Mouse (Mus musculus) limb, embryonic 13.5 days (tissue): ENCODE measurements around the gene Rhbdd2. TPM values are rescaled to one million over a fixed set of nuclear protein-coding genes. Genes with fewer than 3 reads are reported as not detected.

Source experiments
- ATAC-seq: fragments of 200-750 bp; cut with Nextera tagmentation; 2 replicates; pipeline ENCODE4 v1.8.0; 2017; ENCODE audit warnings: low read depth, moderate number of reproducible peaks, moderate TSS enrichment; ENCODE audit not compliant: low FRiP score
- H3K27ac ChIP-seq: fragments of 300-500 bp; sonication (generic); 2 replicates; pipeline ENCODE4 v1.5.1; 2015; ENCODE audit warnings: inconsistent platforms, mild to moderate bottlenecking, moderate library complexity
- H3K27me3 ChIP-seq: fragments of 300-500 bp; sonication (generic); 2 replicates; pipeline ENCODE4 v1.6.1; 2015; ENCODE audit warnings: mild to moderate bottlenecking, inconsistent platforms
- H3K36me3 ChIP-seq: fragments of 300-500 bp; sonication (generic); 2 replicates; pipeline ENCODE4 v1.6.1; 2015; ENCODE audit warnings: inconsistent platforms, mild to moderate bottlenecking, moderate library complexity
- H3K4me1 ChIP-seq: fragments of 300-500 bp; sonication (generic); 2 replicates; pipeline ENCODE4 v1.6.1; 2015; ENCODE audit warnings: inconsistent platforms
- H3K4me2 ChIP-seq: fragments of 300-500 bp; sonication (generic); replicated peaks from 2 replicates; pipeline ENCODE4 v1.6.1; 2015; ENCODE audit warnings: inconsistent platforms, mild to moderate bottlenecking, moderate library complexity
- H3K4me3 ChIP-seq: fragments of 300-500 bp; sonication (generic); 2 replicates; pipeline ENCODE4 v1.5.1; 2015; ENCODE audit warnings: moderate library complexity, mild to moderate bottlenecking, inconsistent platforms
- H3K9ac ChIP-seq: fragments of 300-500 bp; sonication (generic); 2 replicates; pipeline ENCODE4 v1.6.1; 2015; ENCODE audit warnings: mild to moderate bottlenecking, inconsistent platforms
- H3K9me3 ChIP-seq: fragments of 300-500 bp; sonication (generic); 2 replicates; pipeline ENCODE4 v1.6.1; 2016; ENCODE audit warnings: inconsistent platforms
- WGBS: fragments of 180-500 bp; shearing (Covaris S2); methylation state at CpG from one replicate; pipeline ENCODE4 v1.1.7; 2015; 5-methylcytosine and 5-hydroxymethylcytosine counted together
- polyA plus RNA-seq: library from polyadenylated mRNA; unstranded; fragments of >200 nt; fragmentation: Nextera tagmentation; extraction: Ambion mirVana; gene quantifications from 2 replicates; pipeline ENCODE4 v1.2.1, GENCODE M21; 2015

The Rhbdd2 gene
- polyA plus RNA-seq, 1 experiment from 2014 or later: 43.1 TPM

- Histone ChIP-seq H3K4me3 (no peak overlapping the region), H3K36me3 (no peaks in the 10 kb centered on the region), H3K4me2 (no peak overlapping the region), H3K4me1 (peaks cover 10% of the 10 kb centered on the region), H3K27ac (no peak overlapping the region), H3K27me3 (no peaks in the 10 kb centered on the region), H3K9ac (no peak overlapping the region), H3K9me3 (no peaks in the 10 kb centered on the region)
- 47% methylated on average over 10 of the region's 10 CpGs for WGBS
- no peak for ATAC-seq
Observed at GRCm38 (mm10) chr5:135628916-135629315, 3.5 kb upstream of the Rhbdd2 start.

DNA sequence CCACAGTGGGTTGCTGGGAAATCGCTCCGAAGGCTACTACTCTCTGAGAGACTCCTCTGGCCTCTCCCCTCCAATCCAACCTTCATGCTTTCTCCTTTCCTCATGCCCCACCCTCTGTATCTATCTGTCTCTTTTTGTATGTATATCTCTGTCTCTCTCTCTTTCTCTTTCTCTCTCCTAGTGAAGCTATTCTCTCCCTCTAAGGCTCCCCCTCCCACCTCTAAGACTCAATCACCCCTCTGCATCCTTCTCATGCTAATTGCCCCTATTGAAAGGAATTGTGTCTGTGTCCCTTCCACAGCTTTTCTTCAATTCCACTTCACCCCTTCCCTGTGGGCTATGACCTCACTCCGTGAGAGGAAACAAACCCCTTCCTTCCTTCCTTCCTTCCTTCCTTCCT, 3.0 kb upstream of the Rhbdd2 start:
- no peak for ATAC-seq
- Histone ChIP-seq H3K27me3 (no peaks in the 10 kb centered on the region), H3K9me3 (no peaks in the 10 kb centered on the region), H3K4me2 (no peak overlapping the region), H3K27ac (no peak overlapping the region), H3K36me3 (no peaks in the 10 kb centered on the region), H3K4me1 (peaks cover 12% of the 10 kb centered on the region), H3K4me3 (no peak overlapping the region), H3K9ac (no peak overlapping the region)
- 82% methylated on average over 3 of the region's 3 CpGs for WGBS

- Histone ChIP-seq H3K9me3 (no peaks in the 10 kb centered on the region), H3K4me1 (peaks cover 12% of the 10 kb centered on the region), H3K27me3 (no peaks in the 10 kb centered on the region), H3K4me3 (no peak overlapping the region), H3K27ac (no peak overlapping the region), H3K4me2 (no peak overlapping the region), H3K9ac (no peak overlapping the region), H3K36me3 (peaks cover 7% of the 10 kb centered on the region)
- ATAC-seq: no peak
- 34% methylated on average over 3 of the region's 3 CpGs for WGBS
Observed at GRCm38 (mm10) chr5:135630598-135630997, 1.8 kb upstream of the Rhbdd2 start.

DNA sequence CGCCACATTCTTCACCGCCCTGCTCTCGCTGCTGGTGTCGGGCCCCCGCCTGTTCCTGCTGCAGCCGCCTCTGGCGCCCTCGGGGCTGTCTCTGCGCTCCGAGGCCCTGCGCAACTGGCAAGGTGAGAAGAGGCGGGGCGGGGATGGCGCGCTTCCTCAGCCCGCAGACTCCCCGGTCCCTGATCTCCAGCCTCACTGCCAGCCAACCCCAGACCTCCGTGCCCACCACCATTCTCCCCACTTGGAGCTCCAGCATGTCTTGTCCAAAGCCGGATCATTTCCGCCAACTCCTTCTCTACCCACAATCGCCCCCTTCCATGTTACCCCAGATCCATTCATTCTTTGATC, 353 bp downstream of the Rhbdd2 start:
- Histone ChIP-seq H3K4me2 (peak overlapping the region; percentile 75), H3K27me3 (no peaks in the 10 kb centered on the region), H3K4me3 (peak overlapping the region; percentile 84), H3K9me3 (no peaks in the 10 kb centered on the region), H3K9ac (peak overlapping the region; percentile 83), H3K36me3 (peaks cover 28% of the 10 kb centered on the region), H3K4me1 (peaks cover 12% of the 10 kb centered on the region), H3K27ac (peak overlapping the region; percentile 69; the same call in 1 of the 2 replicates)
- 0% methylated on average over 21 of the region's 21 CpGs for WGBS
- peak; percentile 79; the same call in 1 of the 2 replicates for ATAC-seq

DNA sequence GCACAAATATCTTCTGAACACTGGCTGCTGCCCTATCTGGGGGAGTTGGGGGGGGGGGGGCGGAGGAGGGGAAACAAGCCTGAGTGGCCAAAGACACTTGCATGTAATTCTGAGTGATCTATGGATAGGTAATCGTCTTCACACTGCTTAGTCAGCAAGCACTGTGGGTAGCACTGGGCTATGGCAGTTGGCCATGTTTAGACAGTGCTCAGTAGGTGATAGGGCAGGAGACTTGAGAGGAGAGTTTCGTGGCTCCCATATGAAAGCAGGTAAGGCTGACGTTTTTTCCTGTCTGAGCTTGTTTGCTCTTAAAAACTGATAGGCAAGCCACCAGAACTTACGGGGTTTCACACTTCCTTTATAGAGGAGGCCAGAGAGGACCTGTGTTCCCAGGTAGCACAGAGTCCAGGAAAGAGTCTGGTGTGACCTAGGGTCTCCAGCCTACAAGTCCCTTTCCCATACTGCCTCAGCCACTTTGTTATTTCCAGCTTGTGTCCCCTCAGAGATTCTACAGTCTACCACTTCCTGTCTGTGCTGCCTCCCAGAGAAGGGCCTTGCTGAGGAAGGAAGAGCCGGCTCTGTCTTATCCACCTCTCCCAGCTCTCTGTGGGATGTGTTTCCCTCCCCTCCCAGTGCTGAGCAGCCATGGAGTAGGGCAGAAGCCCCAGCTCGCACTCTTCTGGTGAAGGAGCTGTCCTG, 7.5 kb downstream of the Rhbdd2 start:
- 78% methylated on average over 7 of the region's 7 CpGs for WGBS
- H3K9me3 ChIP-seq: no peaks in the 10 kb centered on the region

GRCm38 (mm10) chr5:135640459-135640789, 8.0 kb downstream of the Rhbdd2 start:
- H3K9ac ChIP-seq: no peak overlapping the region
- H3K27ac ChIP-seq: no peak overlapping the region
- 80% methylated on average over 6 of the region's 6 CpGs for WGBS
- no peak overlapping the region for H3K4me2 ChIP-seq
- no peaks in the 10 kb centered on the region for H3K9me3 ChIP-seq
- no peak overlapping the region for H3K4me3 ChIP-seq
- H3K4me1 ChIP-seq: no peaks in the 10 kb centered on the region
- H3K27me3 ChIP-seq: no peaks in the 10 kb centered on the region
- peaks cover 70% of the 10 kb centered on the region for H3K36me3 ChIP-seq
- ATAC-seq: no peak

More for the DNA sequence above, 7.5 kb downstream of the Rhbdd2 start:
- no peak for ATAC-seq
- Histone ChIP-seq H3K27ac (no peak overlapping the region; the same call in 1 of the 2 replicates), H3K36me3 (peaks cover 75% of the 10 kb centered on the region), H3K9ac (no peak overlapping the region), H3K4me3 (no peak overlapping the region), H3K27me3 (no peaks in the 10 kb centered on the region), H3K4me2 (no peak overlapping the region), H3K4me1 (no peaks in the 10 kb centered on the region)

DNA sequence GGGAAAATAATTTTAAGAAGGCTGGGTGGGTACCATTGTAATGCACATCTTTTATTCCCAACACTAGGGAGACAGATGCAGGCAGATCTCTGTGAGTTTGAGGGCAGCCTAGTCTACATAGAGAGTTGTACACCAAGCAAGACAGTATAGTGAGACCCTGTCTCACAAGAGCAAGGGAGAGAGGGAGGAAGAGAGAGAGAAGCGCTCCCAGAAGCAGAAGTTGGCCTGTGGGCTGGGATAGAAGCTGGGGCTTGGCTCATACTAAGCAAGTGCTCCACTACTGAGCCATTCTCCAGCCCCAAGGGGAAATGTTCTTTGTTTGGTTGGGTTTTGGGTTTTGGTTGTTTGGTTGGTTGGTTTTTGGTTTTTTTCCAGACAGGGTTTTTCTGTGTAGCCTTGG, 8.6 kb downstream of the Rhbdd2 start:
- Histone ChIP-seq H3K36me3 (peaks cover 64% of the 10 kb centered on the region), H3K27me3 (no peaks in the 10 kb centered on the region), H3K27ac (no peak overlapping the region), H3K9ac (no peak overlapping the region), H3K4me2 (no peak overlapping the region), H3K4me1 (no peaks in the 10 kb centered on the region), H3K9me3 (no peaks in the 10 kb centered on the region), H3K4me3 (no peak overlapping the region)
- 100% methylated on average over 1 of the region's 1 CpGs for WGBS
- ATAC-seq: no peak

- peaks cover 46% of the 10 kb centered on the region for H3K36me3 ChIP-seq
- no peak overlapping the region for H3K4me3 ChIP-seq
- H3K4me2 ChIP-seq: no peak overlapping the region
- no peak for ATAC-seq
- WGBS: 88% methylated on average over 10 of the region's 10 CpGs
- H3K9ac ChIP-seq: no peak overlapping the region
- no peaks in the 10 kb centered on the region for H3K4me1 ChIP-seq
- H3K9me3 ChIP-seq: no peaks in the 10 kb centered on the region
- no peaks in the 10 kb centered on the region for H3K27me3 ChIP-seq
- no peak overlapping the region for H3K27ac ChIP-seq
Observed at GRCm38 (mm10) chr5:135642686-135643551, 10.5 kb downstream of the Rhbdd2 start.

GRCm38 (mm10) chr5:135643552-135643842, 11.1 kb downstream of the Rhbdd2 start:
- no peak overlapping the region for H3K27ac ChIP-seq
- H3K36me3 ChIP-seq: peaks cover 40% of the 10 kb centered on the region
- no peak overlapping the region for H3K9ac ChIP-seq
- H3K9me3 ChIP-seq: no peaks in the 10 kb centered on the region
- H3K4me1 ChIP-seq: no peaks in the 10 kb centered on the region
- no peak overlapping the region for H3K4me3 ChIP-seq
- ATAC-seq: no peak
- WGBS: 90% methylated on average over 1 of the region's 1 CpGs
- no peaks in the 10 kb centered on the region for H3K27me3 ChIP-seq
- H3K4me2 ChIP-seq: no peak overlapping the region

DNA sequence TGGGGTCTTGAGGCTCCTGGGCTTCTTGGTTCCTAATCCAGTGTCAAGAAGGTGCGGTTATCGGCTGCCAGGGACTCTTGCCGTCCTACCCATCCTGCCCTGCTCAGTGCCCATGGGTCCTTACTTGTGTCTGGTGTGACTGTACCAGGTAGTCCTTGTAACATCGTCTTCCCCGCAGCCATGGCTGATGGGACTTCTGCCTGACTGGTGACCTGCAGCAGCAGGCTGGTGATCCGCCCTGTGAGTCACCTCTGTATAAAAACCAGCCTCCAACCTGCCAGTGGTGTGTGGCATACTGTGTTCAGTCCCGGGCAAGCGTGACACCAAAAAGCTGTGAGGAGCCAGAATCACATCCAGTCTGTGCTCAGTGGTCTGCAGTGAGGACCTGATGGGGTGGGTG, 11.5 kb downstream of the Rhbdd2 start:
- H3K27me3 ChIP-seq: no peaks in the 10 kb centered on the region
- no peak overlapping the region for H3K4me3 ChIP-seq
- no peak for ATAC-seq

DNA sequence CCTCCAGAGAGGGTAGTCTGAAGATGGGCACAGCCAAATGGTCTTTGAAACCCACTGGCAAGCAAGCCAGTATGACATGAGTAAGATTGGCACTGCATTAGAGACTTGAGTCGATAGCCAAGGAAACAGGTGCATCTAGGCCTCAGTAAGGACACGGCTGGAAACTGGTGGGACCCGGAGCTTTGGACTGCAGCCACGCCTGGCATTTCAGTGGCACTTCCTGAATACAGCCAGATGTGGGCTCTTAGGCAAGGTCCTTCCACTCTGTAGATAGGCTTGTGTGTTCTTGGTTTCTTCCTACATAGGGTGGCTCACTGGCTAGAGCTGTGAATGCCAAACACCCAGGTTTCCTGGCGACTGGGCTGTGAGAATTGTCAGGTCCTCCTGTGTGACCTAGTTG, 12.9 kb downstream of the Rhbdd2 start:
- Histone ChIP-seq H3K9ac (no peak overlapping the region), H3K4me1 (no peaks in the 10 kb centered on the region), H3K27me3 (no peaks in the 10 kb centered on the region), H3K36me3 (peaks cover 23% of the 10 kb centered on the region), H3K9me3 (no peaks in the 10 kb centered on the region), H3K27ac (no peak overlapping the region), H3K4me2 (no peak overlapping the region), H3K4me3 (no peak overlapping the region)
- WGBS: 80% methylated on average over 5 of the region's 5 CpGs
- no peak for ATAC-seq

More for the DNA sequence above, 11.5 kb downstream of the Rhbdd2 start:
- peaks cover 36% of the 10 kb centered on the region for H3K36me3 ChIP-seq
- no peaks in the 10 kb centered on the region for H3K4me1 ChIP-seq
- H3K27ac ChIP-seq: no peak overlapping the region
- 91% methylated on average over 8 of the region's 8 CpGs for WGBS
- H3K9ac ChIP-seq: no peak overlapping the region
- no peaks in the 10 kb centered on the region for H3K9me3 ChIP-seq
- H3K4me2 ChIP-seq: no peak overlapping the region

DNA sequence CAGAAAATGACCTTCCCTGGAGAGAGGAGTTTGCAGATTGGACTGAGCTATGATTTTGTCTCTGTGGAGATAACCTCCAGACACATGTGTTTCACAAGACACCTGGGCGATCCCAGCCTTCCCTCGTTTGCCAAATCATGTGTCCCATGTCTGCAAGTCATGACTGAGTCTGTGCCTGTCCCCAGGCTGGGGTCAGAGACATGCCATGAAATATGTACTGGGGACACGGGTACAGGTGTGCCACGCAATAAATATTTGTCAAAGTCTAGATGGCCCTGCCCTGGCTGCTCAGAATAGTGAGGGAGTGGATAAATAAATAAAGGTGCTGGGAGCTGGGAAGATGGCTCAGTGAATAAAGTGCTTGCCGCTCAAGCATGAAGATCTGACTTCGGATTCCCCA, 13.6 kb downstream of the Rhbdd2 start:
- ATAC-seq: no peak
- H3K4me3 ChIP-seq: no peak overlapping the region
- WGBS: 86% methylated on average over 6 of the region's 6 CpGs

More for the DNA sequence above, 13.6 kb downstream of the Rhbdd2 start:
- H3K4me2 ChIP-seq: no peak overlapping the region
- H3K27me3 ChIP-seq: no peaks in the 10 kb centered on the region
- H3K27ac ChIP-seq: no peak overlapping the region
- peaks cover 19% of the 10 kb centered on the region for H3K36me3 ChIP-seq
- H3K9ac ChIP-seq: no peak overlapping the region
- no peaks in the 10 kb centered on the region for H3K4me1 ChIP-seq
- no peaks in the 10 kb centered on the region for H3K9me3 ChIP-seq
